Mouse (Mus musculus) urinary bladder, postnatal 25 days (tissue): Measurements from ENCODE around the gene Fzr1.

Source experiments
- DNase-seq: peaks from one replicate; pipeline ENCODE4 v3.0.0; 2022; ENCODE audit warnings: low spot score

Fzr1 gene

DNA sequence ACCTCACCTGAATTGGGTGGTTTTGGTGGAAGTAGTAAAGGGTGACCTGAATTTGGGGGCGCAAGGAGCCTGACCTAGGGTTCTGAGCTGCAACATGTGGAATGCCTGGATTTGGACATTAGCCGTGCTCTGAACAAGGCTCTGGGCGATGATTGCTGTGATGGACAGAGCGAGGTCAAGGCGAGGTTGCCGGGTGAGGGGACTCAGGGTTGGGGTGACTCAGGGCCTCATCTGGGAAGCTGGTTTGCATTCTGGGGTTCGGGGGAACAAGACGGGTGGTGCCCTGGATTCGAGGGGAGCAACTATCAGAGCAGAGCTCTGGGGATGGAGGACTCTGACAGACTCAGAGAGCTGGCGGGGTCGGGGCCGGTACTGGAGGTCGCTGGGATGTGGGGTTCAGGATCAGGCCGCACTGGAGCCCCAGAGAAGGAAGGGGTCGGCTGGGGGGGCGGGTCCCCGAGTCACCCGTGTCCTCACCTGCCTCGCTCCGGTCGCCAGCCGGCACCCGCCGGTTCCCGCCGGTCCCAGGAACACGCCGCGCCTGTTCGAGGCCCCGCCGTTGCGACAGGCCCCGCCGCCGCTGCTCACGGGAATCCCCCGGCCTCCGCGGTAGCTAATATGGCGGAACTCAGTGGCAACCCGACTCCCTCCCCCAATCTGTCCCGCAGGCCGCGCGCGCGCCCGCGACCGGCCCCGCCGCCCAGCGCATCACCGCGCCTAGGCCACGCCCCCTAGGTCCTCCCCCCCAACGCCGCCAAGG is at the start of gene Fzr1:
Gene Fzr1 (minus strand): TSS at position 724 of the 760 bp plus-strand sequence.
- no peak for DNase-seq

DNA sequence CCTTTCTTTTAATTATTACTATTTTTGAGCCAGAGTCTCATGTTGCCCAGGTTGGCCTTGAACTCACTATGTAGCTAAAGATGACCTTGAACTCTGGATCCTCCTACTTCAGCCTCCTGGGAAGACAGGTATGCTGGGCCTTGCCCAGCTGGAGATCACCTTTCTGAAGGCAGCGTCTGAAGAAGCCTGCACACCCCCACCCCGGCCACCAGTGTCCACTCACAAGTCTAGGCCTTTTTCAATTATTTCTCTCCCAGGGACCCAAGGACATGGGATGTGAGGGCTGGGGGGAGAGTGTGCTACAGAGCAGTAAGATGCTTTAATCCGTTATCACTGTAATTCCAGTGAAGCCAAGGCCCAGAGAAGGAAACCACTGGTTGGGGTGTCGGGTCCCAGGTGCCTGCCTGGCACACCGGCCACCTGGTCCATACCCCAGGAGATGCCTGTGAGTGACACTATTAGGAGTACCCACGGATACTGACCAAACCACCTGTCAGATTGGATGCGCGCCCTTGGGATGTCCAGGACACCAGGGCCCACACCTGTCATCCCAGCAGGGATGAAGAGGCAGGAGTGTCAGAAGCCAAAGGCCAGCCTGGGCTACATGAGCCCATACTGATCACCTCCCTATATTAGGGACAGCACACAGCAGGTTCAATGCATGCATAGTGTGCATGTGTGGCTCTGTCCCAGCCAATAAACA is 49.6 kb upstream of the Fzr1 start:
- peak; percentile 3 for DNase-seq

DNA sequence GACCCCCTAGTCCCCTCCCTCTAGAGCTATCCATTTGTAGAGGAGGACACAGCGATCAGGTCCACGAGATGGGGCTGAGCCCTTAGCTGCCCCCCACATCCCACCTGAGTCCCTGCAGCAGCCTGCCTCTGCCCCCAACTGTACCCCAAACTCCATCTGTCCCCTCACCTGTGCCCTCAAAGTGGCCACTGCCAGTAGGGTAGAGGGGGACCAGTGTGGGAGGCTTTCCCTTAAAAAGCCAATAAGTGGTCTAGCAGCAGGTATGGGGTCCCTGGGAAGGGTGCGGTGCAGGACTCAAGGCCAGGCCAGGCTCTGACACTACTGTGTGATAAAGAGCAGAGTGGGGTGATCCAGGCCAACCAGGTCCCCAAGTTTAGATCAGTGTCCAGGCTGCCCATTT is 49.0 kb upstream of the Fzr1 start:
- peak; percentile 2 for DNase-seq

DNA sequence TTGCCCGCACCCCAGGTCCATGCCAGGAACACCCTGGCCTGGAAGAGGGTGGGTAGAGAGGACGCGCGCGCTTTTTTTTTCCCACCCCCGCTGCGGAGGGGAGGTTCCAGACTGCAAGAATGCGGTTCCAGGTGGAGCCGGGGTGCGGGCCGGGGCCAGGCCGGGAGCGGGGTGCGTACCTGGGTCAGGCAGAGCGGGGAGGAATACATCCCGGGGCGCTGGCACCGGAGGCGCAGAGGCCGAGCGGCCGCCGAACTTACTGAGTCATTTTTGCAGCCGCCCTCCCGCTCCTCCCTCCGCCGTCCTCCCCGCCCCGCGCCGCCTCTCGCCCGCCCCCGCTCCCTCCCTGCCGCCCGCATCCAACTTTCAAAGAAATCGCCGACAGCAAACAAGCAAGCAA is 48.6 kb upstream of the Fzr1 start:
- DNase-seq: peak; percentile 73

DNA sequence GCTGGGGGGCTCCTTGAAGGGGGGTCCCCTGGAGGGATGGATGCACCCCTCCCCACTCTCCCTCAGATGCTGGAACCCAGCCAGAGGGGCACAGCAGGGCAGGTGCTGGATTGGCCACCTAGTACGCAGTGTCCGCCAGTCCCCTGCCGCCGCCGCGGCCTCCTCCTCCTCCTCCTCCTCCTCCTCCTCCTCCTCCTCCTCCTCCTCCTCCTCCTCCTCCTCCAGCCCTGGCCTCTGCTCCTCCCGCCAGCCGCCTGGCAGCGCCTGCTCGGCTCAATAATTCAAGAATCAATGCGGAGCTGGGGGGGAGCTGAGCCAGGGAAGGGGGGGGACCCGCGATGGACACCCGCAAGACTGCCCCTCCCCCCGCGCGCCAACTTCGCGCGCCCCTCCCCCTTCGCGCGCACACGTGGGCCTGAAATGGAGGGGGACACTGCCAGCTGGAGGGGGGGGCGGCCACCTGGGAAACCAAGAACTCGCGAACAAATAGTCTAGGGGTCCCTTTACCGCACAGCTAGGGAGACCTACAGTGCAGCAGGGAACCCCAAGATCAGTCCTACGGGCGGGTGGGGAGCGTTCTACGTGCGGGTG is 47.9 kb upstream of the Fzr1 start:
- peak; percentile 27 for DNase-seq

DNA sequence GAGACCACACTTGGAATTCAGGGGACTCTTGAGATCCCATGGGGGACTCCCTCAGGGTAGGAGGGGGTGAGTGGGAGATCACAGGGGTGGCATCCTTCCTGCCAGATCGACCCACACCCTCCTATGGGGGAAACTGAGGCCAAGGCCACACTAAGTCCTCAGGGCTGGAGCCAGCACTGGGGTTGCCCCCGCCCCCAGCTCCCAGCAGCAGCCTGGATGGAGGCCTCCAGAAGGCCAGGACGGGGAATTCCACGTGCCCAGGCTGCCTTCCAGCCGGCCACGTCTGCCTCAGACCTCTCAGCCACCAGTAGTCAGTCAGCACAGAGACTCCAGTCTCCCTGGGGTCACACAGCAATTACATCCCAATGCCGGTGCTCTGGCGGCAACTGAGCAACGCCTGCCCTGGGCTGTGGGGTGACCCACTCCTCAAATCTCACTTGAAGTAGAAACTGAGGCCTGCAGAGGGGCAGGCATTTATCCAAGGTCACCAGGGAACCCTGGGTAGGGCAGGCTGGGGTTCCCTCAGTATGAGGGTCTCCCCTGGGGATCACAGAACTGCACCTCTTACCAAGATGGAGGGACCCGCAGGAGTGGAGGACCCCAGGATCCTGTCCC is 47.0 kb upstream of the Fzr1 start:
- DNase-seq: peak; percentile 44

DNA sequence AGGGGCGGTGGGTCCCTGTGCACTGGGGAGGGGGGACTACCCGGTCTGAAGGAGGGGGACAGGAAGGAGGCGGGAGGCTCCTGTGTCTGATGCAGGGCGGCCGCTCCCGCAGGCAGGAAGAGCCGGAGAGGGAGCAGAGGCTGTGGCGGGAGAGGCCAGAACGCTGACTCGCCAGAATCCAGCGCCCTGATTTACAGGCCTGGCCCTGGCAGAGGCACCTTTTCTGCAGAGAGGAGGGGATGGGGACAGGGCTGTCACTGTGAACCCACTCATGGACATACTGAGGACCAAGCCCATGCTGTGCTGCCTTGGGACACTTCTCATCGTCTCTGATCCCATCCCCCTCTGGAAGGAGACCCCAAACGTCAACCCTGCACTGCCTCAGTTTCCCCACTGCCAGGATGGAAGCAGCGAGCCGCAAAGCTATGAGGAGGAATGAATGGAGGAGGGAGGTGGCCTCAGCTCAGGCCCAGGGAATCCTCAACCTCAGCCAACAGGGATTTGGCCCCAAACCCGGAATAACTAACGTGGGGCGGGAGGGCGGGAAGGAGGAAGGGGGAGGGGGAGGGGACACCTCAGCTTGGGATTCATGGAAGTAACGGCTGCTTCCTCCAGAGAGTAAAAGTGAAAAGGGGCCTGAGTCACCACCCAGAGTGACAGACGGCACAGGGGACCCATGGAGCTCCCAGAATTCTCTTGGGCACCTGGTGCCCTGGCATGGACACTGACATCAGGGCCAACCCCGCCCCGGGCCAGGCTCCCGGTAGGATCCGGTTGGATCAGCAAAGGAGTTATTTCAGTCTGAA is 46.1 kb upstream of the Fzr1 start:
- peak; percentile 24 for DNase-seq

DNA sequence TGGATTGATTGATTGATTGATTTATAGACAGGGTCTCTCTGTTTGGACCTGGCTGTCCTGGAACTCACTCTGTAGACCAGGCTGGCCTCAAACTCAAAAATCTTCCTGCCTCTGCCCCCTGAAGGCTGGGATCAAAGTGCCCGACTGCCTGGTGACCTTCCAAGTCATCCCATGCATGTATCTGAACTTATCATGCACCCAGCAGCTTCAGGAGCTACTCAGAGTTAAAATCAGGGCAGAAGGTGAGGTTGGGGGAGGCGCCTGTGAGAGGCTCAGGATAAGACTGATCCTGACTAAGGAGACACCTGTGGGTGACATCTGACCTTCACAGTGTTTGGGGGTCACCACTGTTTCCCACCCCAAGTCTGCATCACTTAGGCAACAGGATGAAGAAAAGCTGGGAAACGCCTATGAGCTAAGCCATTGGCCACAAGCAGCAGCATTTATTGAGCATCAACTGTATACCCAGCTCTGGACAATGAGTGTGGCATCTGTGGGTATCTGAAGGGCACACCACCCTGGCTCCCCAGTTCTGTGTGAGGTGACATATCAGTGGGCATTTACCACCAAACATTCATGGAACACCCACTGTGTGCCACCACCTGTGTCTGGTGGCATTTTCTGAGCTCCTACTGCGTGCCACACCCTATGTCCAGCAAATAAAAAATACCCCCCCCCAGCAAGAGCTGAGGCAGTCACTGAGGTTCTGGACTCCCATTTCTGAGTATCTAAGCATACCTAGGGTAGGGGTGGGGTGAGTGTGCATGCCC is 45.3 kb upstream of the Fzr1 start:
- peak; percentile 1 for DNase-seq

DNA sequence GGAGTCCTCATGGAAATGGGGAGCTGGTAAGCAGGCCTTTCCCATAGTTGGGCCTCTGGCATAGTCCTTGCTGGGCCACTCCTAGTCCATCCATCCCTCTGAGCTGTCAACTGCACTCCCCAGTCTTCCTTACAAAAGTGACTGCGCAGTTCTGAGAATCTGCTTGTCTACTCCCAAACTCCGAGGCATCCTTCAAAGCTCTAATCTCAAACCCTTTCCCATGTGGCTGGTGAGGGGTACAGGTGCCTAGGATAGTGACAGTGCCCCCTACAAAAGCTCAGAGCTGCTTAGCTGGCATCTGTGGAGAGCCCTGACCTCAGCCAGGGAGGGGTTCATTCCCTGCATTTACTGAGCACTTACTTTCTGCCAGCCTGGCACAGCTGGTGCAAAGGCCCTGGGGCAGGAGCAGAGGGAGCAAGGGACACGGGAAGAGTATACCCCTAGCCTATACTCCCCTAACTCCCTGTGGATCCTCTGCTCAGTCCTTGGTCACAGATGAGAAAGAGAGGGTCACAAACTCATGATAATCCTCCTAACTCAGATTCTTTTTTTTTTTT is 44.4 kb upstream of the Fzr1 start:
- no peak for DNase-seq

DNA sequence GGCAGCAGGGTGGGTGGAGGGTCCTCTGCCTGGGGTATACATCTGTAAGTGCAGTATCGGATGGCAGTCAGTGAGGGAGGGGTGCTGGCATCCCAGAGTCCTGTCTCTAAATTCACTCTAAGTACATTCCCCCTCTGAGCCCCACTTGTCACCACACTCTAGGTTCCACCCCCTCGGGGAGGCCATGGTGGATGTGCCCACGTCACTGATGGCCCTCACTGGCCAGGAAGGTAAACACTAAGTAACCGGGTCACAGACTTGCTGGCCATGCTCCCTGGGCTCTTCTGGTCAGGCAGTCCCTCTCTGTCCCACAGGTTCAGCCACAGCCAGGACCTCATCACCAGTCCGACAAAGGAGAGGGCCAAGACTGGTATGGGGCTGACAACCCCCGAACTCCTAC is 43.9 kb upstream of the Fzr1 start:
- no peak for DNase-seq

DNA sequence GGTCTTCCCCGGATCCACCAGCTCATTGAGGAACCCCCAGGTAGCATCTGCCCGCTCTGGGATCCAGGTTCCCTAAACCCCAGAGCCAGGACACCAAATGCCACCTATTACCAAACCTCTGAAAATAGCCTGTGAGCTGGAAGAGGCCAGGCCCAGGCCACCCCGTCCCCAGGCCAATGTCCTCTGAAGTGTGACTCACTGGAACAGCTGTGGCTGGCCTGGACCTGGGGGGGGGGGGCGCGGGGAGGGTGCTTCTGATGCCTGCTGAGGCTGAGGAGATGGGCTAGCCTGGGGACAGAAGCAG is 43.4 kb upstream of the Fzr1 start:
- DNase-seq: peak; percentile 2

DNA sequence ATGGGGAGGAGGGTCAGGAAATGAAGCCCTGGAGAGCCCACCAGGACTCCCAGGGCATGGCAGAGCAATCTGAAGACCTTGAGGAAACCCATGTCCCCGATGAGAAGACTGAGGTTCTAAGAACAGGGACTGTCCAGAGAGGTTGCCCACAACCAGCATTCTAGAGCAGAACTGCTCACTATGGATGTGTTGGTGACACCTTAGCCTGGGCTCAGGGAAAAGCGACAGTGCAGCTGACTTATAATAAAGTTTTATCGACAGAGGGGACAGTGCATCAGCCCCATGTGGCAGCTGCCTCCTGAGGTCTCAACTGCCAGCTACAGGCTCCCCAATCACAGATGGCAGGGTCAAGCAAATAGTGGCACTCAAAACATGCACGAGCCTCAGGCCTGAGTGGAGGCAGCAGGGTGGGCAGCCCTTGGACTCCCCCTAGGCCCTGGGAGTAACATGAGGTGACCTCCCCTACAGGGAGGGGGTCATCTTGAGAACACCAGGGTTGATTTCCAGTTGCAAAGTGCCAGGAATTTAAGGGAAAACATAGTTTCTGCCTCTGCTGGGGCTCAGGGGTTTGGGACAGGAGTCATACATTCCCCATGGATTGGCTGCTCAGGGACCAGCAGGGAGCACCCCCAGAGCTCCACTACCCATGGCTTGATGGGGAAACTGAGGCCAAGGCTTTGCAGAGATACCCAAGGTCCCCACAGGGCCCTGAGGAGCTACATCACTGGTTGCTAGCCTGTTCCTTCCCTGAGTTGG is 42.9 kb upstream of the Fzr1 start:
- no peak for DNase-seq

DNA sequence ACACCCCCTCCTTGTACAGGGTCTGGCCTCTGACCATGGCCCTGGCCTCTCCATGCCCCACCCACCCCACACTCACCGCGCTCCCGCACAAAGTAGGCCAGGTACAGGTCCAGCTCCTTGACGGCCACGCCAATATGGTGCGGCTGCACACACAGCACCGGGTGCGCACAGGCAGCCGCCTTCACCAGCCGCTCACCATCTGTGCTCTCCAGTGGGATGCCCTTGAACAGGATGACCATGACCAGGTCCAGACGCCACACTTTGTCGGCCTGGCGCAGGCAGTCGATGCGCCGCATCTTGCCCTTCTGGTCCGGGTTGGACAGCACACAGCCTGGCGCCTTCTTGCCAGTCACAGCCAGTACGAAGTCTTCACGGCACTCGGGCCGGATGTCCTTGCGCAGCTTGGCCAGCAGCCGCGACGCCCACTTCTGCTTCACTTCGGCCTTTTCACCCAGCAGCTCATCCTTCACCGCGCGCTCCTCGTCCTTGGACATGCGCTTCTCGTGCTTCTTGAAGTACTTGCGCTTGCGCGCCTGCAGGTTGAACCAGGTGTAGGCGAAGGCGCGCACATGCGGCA is 42.0 kb upstream of the Fzr1 start:
- peak; percentile 4 for DNase-seq

DNA sequence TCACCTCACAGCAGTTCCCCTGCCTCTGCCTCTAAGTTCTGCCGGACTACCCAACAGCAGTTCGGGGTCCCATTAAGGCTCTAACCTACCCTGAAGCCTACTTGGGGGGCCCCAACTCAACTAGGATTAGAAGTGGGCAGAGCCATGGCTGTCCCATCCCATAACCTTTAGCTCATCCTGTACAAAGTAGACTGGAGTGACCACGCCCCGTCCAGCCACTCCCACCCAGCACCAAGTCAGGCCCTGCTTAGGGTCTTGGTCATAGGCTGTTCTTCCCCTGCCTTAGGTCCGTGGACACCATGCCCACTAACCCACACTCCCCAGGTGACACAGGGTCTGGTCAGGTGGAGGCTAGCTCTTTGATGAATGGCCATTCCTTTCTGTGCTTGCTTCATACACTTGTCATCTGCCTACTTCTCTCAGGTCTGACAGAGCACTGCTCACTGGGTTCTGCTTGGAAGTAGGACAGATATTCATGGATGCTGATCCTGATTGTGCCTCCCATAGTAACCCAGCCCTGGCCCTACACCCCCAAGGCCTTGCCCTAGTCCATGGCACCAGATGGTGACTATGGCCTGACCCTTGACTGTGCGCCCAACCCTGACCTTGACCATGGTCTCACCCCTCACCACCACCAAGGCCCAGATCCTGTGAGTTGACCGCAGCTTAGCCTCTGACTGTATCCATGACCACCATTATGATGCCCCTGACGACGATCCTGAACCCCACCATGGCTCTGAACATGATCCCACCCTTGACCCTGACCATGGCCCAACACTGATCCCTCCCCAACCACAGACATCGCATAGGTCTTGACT is 41.0 kb upstream of the Fzr1 start:
- DNase-seq: no peak

DNA sequence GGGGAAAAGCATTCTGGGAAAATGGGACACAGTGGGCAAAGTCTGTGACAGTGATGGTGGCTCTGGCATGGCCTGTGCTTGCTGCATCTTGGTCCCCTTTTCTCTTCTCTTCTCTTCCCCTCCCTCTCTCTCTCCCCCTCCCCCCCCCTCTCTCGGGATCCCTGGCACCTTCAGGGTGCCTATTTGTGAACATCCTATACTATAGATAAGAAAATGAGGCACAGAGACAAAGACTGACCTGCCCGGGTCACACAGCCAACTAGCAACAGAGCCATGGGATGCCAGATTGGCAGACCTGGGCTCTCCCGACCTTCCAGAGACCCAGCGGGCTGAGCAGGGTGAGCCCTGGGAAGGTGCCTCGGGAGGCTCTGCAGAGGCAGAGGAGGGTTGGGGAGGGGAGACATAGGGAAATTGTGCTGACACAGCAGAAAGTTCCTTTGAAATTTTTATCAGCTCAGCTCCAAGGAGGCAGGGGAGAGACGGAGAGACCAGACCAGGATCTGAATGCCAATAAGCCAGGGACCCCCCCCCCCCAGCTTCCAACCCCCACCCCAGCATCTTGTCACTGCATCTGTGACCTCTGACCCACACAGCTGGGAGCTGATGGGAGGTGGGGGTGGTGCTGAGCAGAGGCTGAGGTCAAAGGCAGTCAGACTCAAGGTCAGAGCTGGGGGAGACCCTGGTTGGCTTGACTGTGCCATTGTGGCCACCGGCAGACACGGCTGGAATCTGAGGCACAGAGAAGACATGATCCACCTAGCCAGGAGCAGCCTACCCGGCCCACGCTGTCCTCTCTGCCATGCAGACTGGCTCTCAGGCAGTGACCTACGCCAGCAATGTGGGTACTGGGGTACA is 40.1 kb upstream of the Fzr1 start:
- no peak for DNase-seq

DNA sequence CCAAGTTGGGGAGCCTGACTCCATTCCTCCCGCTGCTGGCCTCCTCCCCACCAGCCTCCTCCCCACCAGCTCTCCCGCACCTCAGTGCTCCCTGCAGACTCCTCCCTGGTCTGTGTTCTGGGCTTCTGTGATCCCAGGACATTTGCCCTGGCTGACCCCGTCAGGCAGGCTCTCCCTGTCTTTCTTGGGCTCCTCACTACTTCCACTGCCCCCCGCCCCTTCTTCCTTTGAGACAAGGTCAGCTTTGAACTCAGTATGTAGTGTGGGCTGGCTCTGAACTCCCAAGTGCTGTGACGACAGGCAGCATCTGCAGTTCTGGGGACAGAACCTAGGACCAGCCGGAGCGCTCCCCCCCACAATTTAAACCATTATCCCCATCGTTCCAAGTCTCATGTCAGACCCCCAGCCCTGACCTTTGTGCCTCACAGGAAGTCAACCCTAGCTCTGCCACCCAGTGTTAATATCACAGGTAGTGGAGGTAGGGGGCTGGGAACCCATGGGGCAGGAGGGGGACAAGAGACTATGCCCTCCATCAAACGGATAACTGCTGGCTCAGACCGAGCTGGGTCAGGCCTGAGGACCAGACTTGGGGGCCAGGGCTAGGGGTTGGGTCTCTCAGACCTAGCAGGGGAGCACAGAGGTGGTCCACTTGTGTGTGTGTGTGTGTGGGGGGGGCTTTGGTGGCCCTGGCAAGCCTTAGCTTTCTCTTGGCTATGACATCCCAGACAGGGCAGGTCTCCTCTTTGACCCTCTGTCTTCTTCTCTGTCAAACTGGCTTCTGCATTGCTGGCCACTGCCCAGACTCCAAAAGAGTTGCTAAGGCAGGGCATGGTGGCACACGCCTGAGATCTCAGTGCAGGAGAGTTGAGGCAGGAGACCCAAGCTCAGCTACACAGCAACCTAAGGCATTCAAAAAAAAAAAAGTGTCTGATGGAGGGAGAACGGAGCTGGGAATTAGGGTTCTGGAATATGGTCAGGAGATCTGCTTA is 39.2 kb upstream of the Fzr1 start:
- DNase-seq: no peak
